Mouse (Mus musculus): ENCODE measurements around the gene Atp5g2. TPM values are rescaled to one million over a fixed set of nuclear protein-coding genes. Genes with fewer than 3 reads are reported as not detected.

Atp5g2 gene
- polyA plus RNA-seq (2011; ENCODE audit: insufficient read depth, insufficient read length, low replicate concordance, missing spikeins), result 189 and 212 TPM in 2 replicates

DNA sequence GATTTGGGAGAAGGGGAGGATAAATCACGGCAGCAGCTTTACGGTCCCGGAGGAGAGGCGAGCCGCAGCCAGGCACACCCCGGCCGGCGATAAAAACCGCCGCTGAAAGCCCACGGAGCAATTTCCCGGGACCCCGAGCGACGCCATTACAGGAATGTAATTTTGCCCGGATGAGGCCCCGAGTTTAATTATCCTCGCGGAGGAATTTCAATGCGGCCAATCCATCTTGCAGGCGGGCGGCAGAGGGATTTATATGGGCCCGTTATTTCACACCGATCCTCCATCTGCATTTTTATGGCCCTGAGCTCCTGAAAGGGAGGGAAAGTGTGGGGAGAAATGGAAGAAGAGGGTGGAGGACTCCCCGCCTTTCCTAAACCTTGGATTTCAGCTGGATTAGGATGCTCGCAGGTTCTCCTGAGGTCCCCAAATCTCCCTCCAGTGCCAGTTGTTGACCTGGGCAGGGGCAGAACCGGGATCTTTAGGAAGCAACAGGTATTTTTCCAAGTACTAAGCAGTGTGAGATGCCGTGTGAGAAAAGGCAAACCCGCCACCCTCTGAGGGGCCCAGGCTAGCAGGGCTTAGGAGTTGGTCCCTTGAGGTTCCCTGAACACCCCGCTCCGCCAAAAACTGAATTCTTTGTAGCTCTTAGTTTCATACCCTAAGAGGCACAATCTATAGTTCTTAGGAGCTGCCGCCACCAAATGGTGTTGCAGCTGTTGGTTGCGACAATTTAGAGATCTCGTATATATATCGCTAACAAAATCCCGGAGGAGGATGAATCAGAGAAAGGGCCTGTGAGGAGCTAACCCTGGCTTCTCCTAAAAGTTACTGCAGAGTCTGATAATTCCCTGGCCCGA is at the start of gene Atp5g2:
TSS of gene Atp5g2 (minus strand) at position 138 of the 857 bp plus-strand sequence.
- 16% methylated on average over 37 of the region's 37 CpGs for whole genome bisulfite sequencing
- Histone ChIP-seq H3K4me3 (replicated peaks; ENCODE audit: control insufficient read depth, low read depth, low read length) (peak within 1 kb of the TSS; percentile 26), H3K4me1 (ENCODE audit: control insufficient read depth, insufficient read depth, low read length) (peaks cover 2% of the 10 kb centered on the region; the same call in 1 of the 2 replicates), H3K27ac (ENCODE audit: control insufficient read depth, insufficient read depth, low read depth, low read length, poor library complexity) (peak within 1 kb of the TSS; percentile 33; the same call in 1 of the 2 replicates)
- TF ChIP-seq CTCF (IDR thresholded peaks at IDR 0.05; ENCODE audit: control insufficient read depth, insufficient read depth, low read length) (no peak), POLR2A (IDR thresholded peaks at IDR 0.05; ENCODE audit: borderline replicate concordance, control insufficient read depth, low read depth, low read length) (no peak)

DNA sequence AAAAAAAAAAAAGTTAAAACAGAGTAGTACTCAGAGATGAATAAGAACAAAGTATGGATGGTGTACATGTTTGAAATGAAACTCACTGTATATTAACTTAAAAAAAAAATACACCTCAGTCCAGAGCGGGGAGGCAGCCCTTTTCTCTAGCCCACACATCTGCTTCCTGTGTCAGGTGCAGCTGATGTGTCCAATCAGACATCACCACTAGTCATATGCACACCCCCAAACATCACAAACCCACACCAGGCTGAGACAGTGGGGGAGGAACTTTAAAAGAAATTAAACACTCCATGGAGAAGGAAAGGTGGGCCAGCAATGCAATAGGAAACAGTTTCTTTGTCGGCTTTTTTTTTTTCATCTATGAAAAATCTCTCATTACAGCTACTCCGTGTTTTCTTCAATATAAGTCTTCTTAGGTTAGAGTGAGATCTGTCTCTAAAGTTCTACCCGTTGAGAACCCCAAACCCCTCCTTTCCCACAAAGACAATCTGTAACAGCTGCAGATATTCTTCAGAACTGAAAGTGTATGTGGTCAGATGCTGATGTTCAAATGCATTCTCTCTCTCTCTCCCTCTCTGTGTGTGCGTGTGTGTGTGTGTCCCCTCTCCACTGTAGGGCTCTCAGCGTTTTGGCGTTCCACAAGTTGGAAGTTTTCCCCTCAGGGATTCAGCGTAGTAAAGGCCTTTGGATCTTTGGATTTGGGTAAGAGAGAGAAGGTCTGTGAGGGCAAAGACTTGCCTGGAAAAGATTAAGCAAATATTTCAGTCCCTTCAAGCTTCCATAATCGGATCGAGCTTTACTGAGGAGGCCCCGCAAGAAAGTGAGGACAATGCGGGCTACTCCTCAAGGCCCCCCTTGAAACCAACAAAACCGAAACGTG is 49.1 kb upstream of the Atp5g2 start:
- peaks cover 1% of the 10 kb centered on the region; the same call in 1 of the 2 replicates for H3K4me1 ChIP-seq (ENCODE audit: control insufficient read depth, insufficient read depth, low read length)
- 2% methylated on average over 14 of the region's 14 CpGs for WGBS
- H3K4me3 ChIP-seq (replicated peaks; ENCODE audit: control insufficient read depth, low read depth, low read length), result peak overlapping the region; percentile 83
- no peak overlapping the region; the same call in 1 of the 2 replicates for H3K27ac ChIP-seq (ENCODE audit: control insufficient read depth, insufficient read depth, low read depth, low read length, poor library complexity)
- TF ChIP-seq CTCF (IDR thresholded peaks at IDR 0.05; ENCODE audit: control insufficient read depth, insufficient read depth, low read length) (no peak), POLR2A (IDR thresholded peaks at IDR 0.05; ENCODE audit: borderline replicate concordance, control insufficient read depth, low read depth, low read length) (no peak)

- Histone ChIP-seq H3K27ac (ENCODE audit: control insufficient read depth, insufficient read depth, low read depth, low read length, poor library complexity) (no peak overlapping the region), H3K4me3 (replicated peaks; ENCODE audit: control insufficient read depth, low read depth, low read length) (no peak overlapping the region), H3K4me1 (ENCODE audit: control insufficient read depth, insufficient read depth, low read length) (no peaks in the 10 kb centered on the region)
- WGBS, result 82% methylated on average over 12 of the region's 12 CpGs
- no peak for TF ChIP-seq CTCF (IDR thresholded peaks at IDR 0.05; ENCODE audit: control insufficient read depth, insufficient read depth, low read length)
Observed at GRCm38 (mm10) chr15:102716132-102716531, 44.0 kb upstream of the Atp5g2 start.

DNA sequence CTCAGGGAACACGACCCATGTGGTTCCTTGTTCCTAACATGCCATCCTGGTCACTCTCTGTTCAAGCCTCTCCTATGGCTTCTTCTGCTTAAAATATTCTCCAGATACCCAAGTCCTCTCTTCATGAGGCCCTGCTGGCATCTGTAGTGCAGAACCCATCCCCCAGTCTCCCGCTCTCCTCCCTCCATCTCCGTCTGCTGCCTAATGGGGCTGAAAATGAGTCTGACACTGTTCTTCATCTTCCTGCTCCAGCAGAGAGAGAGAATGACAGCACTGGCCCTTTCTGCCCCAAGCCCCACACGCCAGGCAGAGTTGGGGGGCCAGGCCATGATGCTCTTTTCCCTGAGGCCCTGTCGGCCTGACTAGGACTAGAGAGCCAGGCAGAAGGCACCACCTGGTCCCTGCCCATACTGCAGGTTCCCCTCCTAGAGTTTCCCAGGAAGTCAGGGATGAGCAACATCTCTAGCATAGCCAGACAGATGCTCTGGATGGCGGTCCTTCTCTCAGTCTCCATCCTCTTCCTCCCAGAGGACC is 35.7 kb upstream of the Atp5g2 start:
- no peak overlapping the region for H3K4me3 ChIP-seq (replicated peaks; ENCODE audit: control insufficient read depth, low read depth, low read length)
- no peak overlapping the region for H3K27ac ChIP-seq (ENCODE audit: control insufficient read depth, insufficient read depth, low read depth, low read length, poor library complexity)
- no peaks in the 10 kb centered on the region for H3K4me1 ChIP-seq (ENCODE audit: control insufficient read depth, insufficient read depth, low read length)
- TF ChIP-seq CTCF (IDR thresholded peaks at IDR 0.05; ENCODE audit: control insufficient read depth, insufficient read depth, low read length), result no peak
- TF ChIP-seq POLR2A (IDR thresholded peaks at IDR 0.05; ENCODE audit: borderline replicate concordance, control insufficient read depth, low read depth, low read length), result no peak
- WGBS, result 81% methylated on average over 6 of the region's 6 CpGs

- TF ChIP-seq CTCF (IDR thresholded peaks at IDR 0.05; ENCODE audit: control insufficient read depth, insufficient read depth, low read length) (no peak), POLR2A (IDR thresholded peaks at IDR 0.05; ENCODE audit: borderline replicate concordance, control insufficient read depth, low read depth, low read length) (no peak)
- H3K27ac ChIP-seq (ENCODE audit: control insufficient read depth, insufficient read depth, low read depth, low read length, poor library complexity), result no peak overlapping the region
- no peak overlapping the region for H3K4me3 ChIP-seq (replicated peaks; ENCODE audit: control insufficient read depth, low read depth, low read length)
- WGBS, result 81% methylated on average over 7 of the region's 7 CpGs
- H3K4me1 ChIP-seq (ENCODE audit: control insufficient read depth, insufficient read depth, low read length), result no peaks in the 10 kb centered on the region
Observed at GRCm38 (mm10) chr15:102705923-102706503, 33.9 kb upstream of the Atp5g2 start.

GRCm38 (mm10) chr15:102705226-102705894 is 33.2 kb upstream of the Atp5g2 start:
- Histone ChIP-seq H3K4me1 (ENCODE audit: control insufficient read depth, insufficient read depth, low read length) (no peaks in the 10 kb centered on the region), H3K27ac (ENCODE audit: control insufficient read depth, insufficient read depth, low read depth, low read length, poor library complexity) (no peak overlapping the region), H3K4me3 (replicated peaks; ENCODE audit: control insufficient read depth, low read depth, low read length) (no peak overlapping the region)
- TF ChIP-seq CTCF (IDR thresholded peaks at IDR 0.05; ENCODE audit: control insufficient read depth, insufficient read depth, low read length) (no peak), POLR2A (IDR thresholded peaks at IDR 0.05; ENCODE audit: borderline replicate concordance, control insufficient read depth, low read depth, low read length) (no peak)
- 57% methylated on average over 9 of the region's 9 CpGs for WGBS

DNA sequence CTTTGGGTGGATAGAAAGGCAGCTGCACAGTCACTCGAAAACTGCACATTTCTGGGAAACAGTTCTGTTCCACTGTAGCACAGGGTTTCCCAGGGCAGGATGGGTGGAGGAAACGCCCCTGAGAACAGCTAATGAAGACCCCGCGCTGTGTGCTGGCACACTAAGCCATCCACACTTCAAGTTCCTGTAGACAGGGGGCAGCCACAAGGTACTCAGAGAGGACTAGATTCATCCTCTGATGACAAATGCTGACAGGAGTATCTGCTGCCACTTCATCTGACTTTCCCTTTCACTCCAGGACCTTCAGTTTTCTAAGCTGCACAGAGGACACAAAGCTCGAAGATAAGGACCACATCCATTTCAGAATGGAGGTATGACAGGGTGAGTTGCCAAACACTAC is 32.7 kb upstream of the Atp5g2 start:
- WGBS, result 58% methylated on average over 5 of the region's 5 CpGs
- TF ChIP-seq POLR2A (IDR thresholded peaks at IDR 0.05; ENCODE audit: borderline replicate concordance, control insufficient read depth, low read depth, low read length), result no peak
- Histone ChIP-seq H3K27ac (ENCODE audit: control insufficient read depth, insufficient read depth, low read depth, low read length, poor library complexity) (no peak overlapping the region), H3K4me1 (ENCODE audit: control insufficient read depth, insufficient read depth, low read length) (no peaks in the 10 kb centered on the region), H3K4me3 (replicated peaks; ENCODE audit: control insufficient read depth, low read depth, low read length) (no peak overlapping the region)

Data from bone marrow, adult 2 months (tissue).